25 mouse cellular contexts compared by ENCODE assay signal in the genomic region with DNA sequence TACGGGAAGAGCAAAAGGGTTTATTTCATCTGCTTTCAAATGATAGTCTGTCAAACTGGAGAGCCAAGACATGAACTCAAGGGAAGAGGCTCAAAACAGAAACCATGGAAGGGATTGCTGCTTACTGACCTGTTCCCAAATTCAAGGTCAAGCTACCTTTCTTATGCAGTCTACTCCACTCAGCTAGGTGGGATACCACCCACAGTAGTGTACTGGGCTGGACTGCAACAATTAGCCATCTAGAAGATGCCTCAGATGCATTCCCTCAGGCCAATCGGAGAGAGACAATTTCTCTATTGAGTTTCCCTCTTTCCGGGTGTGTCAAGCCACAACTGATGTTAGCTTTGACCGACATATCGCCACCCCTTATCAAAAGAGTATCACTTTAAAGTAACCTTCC. TPM values are rescaled to one million over a fixed set of nuclear protein-coding genes. Genes with fewer than 3 reads are reported as not detected.
"Had no signal": no experiment of that assay in that cellular context is flagged by ENCODE, and none has a peak within 500 bp of the region (broad histone marks: within the 10 kb centered on the region; RNA-seq: fewer than 3 reads in every experiment).

No protein-coding gene starts in this region.

- DNase-seq: gastrocnemius, adult 2 months; gastrocnemius, postnatal 10 days; gastrocnemius, postnatal 25 days; heart, adult 2 months; heart, postnatal 14 days; heart, postnatal 4 days; kidney, adult 18-20 months; kidney, adult 8-10 months; kidney, postnatal 10 days; kidney, postnatal 25 days; kidney, postnatal 4 days; layer of hippocampus, postnatal 36 days; left cerebral cortex, postnatal 4 days had no signal

- ATAC-seq: hindbrain, embryonic 16.5 days; inflammation-experienced regulatory T-cells, adult 6 months; intestine, embryonic 15.5 days; intestine, postnatal 0 days; liver, embryonic 12.5 days had no signal

RNA-seq across cellular contexts. Expression of a gene that starts 47.2 kb away (rescaled TPM):
- total RNA-seq: gastrocnemius, adult 2 months; gastrocnemius, postnatal 25 days; granulocyte monocyte progenitor cell, adult 5-6 weeks; heart, adult 2 months; heart, postnatal 14 days; heart, postnatal 4 days; layer of hippocampus, adult 2 months; layer of hippocampus, postnatal 10 days; layer of hippocampus, postnatal 36 days; left cerebral cortex, adult 18-20 months; left cerebral cortex, adult 8-10 months; left cerebral cortex, postnatal 10 days; left cerebral cortex, postnatal 25 days; left cerebral cortex, postnatal 4 days had no signal
